Mouse (Mus musculus): ENCODE measurements at regions not wholly inside any gene's neighbourhood (a gene's known extent, or its start where the extent isn't known, plus 50 kb on each side); places are given as distances from the start of the nearest gene placed in this dataset.
A peak's percentile ranks its signal among the peaks of the same experiment; 100 is the strongest.

DNA sequence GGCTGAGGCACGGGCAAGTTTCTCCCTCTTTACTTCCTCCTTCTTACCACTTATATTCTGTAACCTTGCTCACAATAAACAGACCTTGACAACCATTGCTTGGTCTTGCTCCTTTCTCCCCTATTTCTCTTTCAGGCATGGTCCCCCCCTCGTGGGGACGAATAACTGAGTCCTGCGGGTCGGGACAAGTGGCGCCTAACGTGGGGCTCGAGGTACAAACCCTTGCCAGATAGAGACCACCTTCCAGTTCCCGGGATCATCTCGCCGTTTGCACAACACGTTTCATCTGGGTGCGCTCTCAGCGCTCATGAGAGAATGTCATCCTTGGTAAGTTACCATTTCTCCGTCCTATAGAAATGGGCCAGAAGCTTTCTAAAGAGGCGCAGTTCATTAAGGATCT, 79.6 kb upstream of the Foxn3 start:
- DNase-seq (ENCODE audit: low spot score): no peak

- no peak for DNase-seq (ENCODE audit: low spot score)
Observed at GRCm38 (mm10) chr12:99642131-99642895, 78.9 kb upstream of the Foxn3 start.

DNA sequence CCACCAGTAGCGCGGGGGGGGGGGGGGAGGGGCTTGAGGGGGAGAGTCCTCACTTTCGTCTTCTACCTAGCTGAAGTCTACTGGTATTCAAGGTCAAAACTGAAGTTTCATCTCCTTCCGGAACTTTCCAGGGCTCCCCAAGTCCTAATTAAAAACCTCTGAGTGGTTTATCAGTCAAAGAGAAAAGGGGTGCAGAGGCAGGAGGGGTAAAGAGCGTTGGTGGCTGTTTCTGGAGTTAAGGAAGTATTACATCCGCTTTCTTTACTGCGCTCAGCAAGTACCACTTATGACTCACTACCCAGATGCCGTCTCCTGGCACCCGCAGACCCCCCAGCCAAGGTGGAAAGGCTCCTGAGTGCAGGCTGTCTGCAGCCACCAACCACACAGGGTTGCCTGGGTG, 77.9 kb upstream of the Foxn3 start:
- DNase-seq (ENCODE audit: low spot score): no peak

GRCm38 (mm10) chr12:99640214-99641151, 77.1 kb upstream of the Foxn3 start:
- DNase-seq (ENCODE audit: low spot score): peak; percentile 59

GRCm38 (mm10) chr12:99639847-99640213, 76.4 kb upstream of the Foxn3 start:
- peak; percentile 69 for DNase-seq (ENCODE audit: low spot score)

- no peak for DNase-seq (ENCODE audit: low spot score)
Observed at GRCm38 (mm10) chr12:99639118-99639517, 75.7 kb upstream of the Foxn3 start.

DNA sequence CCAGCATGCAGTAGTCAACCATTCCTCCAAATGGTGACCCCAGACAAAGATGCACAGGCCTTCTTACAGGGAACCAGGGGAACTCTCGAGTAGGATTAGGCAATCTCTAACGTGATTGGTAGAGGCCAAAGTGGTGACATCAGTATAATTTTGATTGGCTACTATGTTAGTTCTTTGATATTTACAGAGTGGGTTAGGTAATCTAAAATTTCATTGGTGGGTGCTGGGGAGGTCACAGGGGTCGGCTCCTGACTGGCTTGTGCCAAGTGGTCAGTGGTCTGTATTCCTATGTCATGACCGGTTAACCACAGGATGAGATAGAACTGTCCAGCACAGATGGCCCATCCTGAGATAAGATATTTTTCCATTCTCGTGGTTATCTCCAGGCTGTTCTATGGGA, 74.6 kb upstream of the Foxn3 start:
- DNase-seq (ENCODE audit: low spot score): no peak

GRCm38 (mm10) chr12:99636234-99636633, 72.9 kb upstream of the Foxn3 start:
- DNase-seq (ENCODE audit: low spot score): no peak

- DNase-seq (ENCODE audit: low spot score): no peak
Observed at GRCm38 (mm10) chr12:99635361-99635760, 72.0 kb upstream of the Foxn3 start.

GRCm38 (mm10) chr12:99634726-99635125, 71.3 kb upstream of the Foxn3 start:
- no peak for DNase-seq (ENCODE audit: low spot score)

GRCm38 (mm10) chr12:99633678-99634077, 70.3 kb upstream of the Foxn3 start:
- no peak for DNase-seq (ENCODE audit: low spot score)

GRCm38 (mm10) chr12:99632988-99633387, 69.6 kb upstream of the Foxn3 start:
- DNase-seq (ENCODE audit: low spot score): no peak

- no peak for DNase-seq (ENCODE audit: low spot score)
Observed at GRCm38 (mm10) chr12:99629606-99630005, 66.2 kb upstream of the Foxn3 start.

DNA sequence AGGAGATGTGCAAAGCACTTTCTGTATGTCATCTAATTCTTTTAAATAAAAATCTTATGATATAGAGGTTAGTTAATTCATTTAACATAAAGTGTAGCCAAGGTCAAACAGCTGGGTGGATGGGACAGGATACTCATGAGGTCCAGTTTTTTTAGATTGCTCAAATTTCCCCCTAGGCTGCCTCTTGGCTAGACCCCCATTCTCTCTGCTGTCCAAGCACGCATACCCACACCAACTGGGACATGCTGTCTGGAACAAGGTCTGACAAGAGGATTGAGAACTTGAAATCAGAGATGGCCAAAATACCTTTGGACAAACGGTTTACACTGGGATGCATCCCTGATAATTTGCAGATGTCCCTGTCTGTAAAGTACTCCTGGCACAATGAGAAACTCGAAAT, 65.0 kb upstream of the Foxn3 start:
- DNase-seq (ENCODE audit: low spot score): no peak

DNA sequence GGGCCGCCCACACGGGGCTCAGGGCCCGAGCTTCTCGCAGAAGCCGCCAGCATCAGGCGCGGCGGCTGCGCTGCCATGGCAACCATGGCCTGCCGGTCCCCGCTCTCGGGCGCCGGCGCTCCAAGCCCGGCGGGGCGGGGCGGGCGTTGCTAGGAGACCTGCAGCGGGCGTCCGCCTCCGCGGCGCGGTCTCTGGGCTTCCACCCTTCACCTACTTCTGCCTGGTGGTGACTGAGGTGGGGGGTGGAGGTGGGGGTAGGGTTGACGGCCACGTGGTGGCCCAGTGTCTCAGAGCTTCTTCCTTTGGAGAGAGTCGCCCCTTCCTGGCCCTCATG, 64.5 kb upstream of the Foxn3 start:
- DNase-seq (ENCODE audit: low spot score): peak; percentile 92

DNA sequence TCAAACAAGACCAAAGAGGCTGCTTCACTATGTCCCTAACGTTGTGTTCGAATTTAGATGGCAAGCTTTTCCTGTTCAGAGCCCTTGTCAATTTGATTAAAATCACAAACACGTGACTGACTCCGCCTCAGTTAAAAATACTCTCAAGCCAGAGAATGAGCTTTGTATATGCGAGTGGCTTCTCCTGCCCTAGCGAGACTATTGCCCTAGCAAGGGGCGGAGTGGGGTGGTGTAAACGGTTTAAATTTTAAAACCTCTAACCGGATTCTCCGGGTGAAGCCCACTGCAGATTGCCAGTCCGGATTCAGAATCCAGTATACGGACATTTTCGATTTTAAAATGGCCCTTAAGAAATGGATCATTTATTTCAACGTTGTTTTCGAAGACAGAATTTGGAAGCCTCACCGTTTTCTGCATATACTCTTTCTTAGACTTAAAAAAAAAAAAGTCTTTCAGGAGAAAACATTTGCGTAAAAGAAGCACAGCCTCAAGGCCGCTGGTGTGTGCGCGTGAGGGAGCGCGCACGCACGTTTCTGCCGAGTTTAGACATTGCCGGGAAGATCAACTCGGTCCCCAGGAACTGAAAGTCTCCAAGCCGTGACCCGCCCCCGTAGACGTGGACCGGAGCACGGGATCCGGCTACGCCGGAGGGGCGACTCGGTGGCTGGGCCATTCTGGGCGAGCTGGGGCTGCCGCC, 64.0 kb upstream of the Foxn3 start:
- peak; percentile 38 for DNase-seq (ENCODE audit: low spot score)

- DNase-seq (ENCODE audit: low spot score): no peak
Observed at GRCm38 (mm10) chr12:99626147-99626546, 62.8 kb upstream of the Foxn3 start.

GRCm38 (mm10) chr12:99625094-99625493, 61.7 kb upstream of the Foxn3 start:
- no peak for DNase-seq (ENCODE audit: low spot score)

GRCm38 (mm10) chr12:99622238-99622637, 58.9 kb upstream of the Foxn3 start:
- no peak for DNase-seq (ENCODE audit: low spot score)

DNA sequence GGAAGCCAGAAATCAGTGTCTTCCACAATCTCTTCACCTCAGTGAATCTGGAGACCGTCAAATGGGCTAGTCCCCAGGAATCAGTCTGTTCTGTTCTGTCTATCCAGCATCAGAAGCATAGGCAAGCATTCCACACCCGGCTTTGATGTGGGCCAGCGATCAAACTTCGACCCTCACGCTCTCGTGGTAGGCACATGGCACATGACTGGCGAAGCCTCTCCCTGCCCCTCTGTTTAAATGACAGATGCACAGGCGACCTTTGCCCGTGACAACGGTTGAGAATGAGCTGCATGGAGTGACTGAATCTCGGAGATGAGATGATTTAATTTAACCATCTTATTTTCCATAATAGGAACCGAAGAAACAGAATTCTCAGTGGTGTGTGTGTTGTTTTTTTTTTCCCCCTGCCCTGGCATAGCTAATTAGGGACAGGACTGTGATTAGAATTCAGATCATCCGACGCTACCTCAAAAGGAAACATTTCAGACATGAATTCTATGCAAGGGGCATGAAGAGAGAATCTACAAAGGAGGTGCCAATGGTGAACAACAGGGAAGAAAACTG, 53.9 kb upstream of the Foxn3 start:
- DNase-seq (ENCODE audit: low spot score): no peak

GRCm38 (mm10) chr12:99614420-99614819, 51.0 kb upstream of the Foxn3 start:
- DNase-seq (ENCODE audit: low spot score): no peak

All from embryo, embryonic 10 days (tissue).